Mouse (Mus musculus) naive thymus-derived CD4-positive, alpha-beta T cell, adult 2 months (primary cell): ENCODE measurements at regions not wholly inside any gene's neighbourhood (a gene's known extent, or its start where the extent isn't known, plus 50 kb on each side); places are given as distances from the start of the nearest gene placed in this dataset.
"Not testable (repeated sequence)": the region's sequence is repeated elsewhere in the genome, so short reads cannot be mapped to it uniquely, and the experiment has no call there.

ENCODE experiments used
- DNase-seq: peaks from one replicate; pipeline ENCODE4 v3.0.0-alpha.2; 2011; ENCODE audit warnings: low read depth

DNA sequence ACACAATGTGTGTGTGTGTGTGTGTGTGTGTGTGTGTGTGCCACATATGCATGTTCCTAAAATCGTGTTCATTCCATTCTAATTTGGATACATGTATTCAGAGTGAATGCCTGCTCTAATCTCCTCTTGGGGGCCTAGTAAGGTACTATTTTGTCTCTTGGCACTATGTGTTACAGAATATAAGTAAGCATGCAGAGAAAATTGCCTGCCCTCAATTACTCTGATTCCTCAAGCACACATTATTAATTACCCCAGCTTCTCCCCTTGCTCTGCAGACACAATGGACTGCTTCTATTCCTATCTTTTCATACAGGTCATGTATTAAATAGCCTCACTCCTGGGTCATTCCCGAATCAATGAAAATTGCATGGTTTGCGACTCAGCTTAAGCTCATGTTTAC lies 406.3 kb downstream of the Trib2 start:
- DNase-seq = no peak

DNA sequence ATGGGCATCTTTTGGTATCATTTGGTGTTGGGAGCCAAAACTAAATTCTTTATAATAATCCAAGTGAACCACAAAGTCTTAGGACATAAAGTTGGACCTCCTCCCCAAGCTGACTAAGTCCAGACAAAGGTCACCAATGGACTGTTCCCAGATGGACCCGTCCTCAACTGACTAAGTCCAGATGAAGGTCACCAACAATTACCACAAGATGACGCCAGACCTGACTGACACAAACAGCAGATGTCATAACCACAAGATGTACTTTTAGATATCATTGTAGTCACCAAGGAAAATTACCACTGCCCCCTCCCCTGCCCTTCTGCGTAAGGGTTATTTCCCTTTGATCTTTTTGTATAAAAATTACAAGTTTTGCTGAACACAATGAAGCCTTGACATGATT lies 409.1 kb downstream of the Trib2 start:
- DNase-seq = not testable (repeated sequence)

DNA sequence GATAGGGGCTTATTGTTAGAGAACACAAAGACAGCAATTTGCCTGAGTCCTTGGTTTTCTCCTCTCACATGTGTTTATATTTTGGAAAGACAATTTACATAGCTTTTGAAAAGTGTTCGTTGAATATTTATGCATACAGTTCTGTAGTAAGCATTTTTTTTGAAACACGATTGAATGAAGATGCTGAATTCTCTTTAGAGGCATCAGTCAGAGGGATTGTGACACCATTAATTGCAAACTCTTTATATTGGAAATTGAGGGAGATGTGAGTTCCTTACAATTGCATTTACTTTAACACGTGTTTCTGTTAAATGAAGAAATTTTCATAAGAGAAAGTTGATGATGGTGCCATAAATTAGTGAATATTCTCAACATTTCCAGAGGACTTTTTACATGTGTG lies 424.1 kb downstream of the Trib2 start:
- no peak for DNase-seq

DNA sequence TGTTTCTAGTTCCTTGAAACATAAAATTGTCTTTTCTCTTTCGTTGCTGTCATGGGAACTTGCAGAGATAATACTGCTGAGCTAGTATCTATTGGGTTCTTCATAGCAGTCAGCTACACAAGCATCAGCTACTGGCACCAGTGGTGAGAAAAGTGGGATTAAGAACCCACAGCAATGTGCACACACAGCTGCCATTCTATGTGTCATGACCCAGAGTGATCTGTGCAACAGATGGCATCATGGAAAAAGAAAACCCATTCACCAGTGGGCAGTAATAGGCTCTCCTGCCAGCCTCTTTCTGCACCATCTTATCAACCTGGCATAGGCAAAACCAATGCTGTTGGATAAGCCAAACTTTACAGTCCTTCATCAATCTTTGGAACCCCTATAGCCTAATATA lies 428.1 kb downstream of the Trib2 start:
- DNase-seq = no peak

DNA sequence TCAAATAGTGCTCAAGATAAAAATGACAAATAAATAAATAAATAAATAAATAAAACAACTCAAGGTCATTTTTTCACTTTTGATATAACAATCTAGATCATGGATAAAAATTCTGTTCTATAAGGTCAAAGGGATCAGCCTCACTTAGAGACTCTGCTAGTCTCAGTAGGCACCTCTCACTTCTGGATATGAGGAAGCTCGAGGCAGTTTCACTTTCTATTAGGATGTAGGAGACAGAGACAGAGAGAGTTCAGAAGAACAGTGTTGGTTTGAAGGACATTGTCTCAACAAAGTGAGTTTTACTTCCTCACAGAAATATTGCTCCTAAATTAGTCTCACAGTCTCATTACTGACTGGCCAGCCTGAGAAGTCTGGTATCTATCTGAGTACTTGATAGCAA lies 458.9 kb downstream of the Trib2 start:
- no peak for DNase-seq

DNA sequence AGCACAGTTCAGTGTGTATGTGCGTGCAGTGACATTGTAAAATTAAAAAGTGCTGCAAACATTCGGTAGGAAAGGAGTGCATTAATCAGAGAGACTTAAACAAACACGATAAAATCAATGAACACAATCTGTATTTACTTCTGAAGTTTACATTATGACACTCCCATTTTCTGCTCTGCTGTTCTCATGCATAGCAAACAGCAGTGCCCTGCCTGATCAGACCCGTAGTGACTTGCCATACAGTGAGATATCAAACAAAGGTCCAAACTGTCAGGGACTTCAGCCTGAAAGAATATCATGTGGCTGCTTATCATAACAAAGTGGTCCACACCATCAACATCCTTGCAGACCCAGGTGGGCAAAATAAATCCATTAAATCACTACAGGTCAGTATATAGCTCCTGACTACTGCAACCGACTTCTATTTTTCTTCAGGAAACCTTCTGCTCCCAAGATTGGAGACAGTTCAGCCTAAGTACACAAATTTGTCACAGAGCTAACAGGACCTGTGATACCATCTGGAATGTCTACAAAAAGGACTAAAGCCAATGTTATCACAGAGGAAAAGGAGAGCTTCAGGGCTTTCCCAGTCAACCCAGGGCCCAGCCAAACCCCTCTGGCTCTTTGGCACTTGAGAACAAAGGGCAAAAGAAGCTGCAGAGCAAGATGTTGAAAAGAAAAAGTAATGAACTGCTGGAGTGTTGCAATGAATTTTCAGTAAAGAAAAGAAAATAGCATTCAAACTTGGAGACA lies 495.8 kb downstream of the Trib2 start:
- no peak for DNase-seq

DNA sequence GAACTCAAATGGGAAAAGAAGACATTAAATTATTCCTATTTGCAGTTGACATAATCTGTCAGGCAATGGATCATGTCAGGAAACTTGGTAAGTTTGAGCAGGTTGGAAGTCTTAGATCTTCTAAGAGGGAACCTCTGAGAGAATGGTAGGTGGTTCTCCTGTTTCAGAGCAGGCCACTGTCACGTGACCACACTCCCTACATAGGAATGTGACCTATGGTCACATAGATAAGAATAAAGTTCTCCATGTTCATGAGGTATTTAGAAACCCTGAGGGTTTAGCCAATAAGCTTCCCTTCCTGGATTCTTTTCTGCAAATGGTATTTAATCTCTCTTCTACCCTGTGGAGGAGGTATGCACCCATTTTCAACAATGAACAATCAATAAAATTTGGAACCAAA lies 497.1 kb downstream of the Trib2 start:
- DNase-seq = no peak

DNA sequence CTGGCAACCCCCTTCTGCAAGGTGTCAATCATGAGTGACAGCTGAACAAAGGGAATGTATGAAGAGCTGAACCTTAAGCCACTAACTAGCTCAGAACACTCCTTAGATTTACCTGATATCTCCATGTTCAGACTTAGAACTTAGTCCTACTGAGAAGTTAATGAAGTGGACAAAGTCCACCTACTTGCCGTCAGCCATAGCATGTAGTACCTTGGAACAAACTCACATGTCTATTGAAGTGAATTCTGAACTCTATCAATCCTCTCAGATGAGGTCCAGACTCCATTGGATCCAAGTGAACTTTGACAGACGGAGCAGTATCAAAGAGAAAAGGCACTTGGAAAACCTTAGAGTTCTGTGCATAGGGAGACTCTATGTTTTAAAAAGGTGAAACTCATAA lies 521.8 kb downstream of the Trib2 start:
- no peak for DNase-seq

DNA sequence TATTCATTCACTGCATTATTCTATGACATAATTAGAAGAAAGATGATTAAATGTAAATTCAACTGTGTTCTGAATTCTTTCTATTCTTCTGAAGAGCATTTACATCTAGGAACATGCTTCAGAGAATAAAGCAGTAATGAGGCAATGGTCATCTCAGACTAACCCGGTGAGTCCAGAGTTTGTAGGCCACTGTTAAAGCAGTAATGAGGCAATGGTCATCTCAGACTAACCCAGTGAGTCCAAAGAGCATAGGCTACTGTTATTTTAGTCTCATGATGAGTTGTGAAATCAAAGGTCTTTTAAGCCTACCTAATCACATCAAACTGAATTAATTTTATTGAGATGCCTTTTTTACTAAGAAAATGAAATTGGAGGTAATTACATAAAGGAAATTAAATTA lies 554.6 kb downstream of the Trib2 start:
- no peak for DNase-seq

DNA sequence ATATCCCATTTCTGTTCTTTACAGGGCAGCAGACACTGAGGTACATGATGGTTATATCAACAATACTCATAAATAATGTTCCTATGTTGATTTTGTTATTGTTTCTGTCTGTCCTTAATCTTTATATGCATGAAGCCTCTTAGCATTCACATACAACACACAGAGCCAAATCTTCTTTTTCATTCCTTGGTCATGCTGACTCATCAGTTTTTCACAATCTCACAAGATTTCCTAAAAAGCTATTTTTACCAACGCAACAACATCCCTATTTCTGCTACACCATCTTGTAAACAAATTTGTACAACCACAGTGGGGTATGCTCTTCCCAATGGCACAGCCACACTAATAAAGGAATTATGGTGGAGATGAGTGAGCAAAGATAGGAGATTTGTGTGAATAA lies 555.1 kb downstream of the Trib2 start:
- DNase-seq = no peak

DNA sequence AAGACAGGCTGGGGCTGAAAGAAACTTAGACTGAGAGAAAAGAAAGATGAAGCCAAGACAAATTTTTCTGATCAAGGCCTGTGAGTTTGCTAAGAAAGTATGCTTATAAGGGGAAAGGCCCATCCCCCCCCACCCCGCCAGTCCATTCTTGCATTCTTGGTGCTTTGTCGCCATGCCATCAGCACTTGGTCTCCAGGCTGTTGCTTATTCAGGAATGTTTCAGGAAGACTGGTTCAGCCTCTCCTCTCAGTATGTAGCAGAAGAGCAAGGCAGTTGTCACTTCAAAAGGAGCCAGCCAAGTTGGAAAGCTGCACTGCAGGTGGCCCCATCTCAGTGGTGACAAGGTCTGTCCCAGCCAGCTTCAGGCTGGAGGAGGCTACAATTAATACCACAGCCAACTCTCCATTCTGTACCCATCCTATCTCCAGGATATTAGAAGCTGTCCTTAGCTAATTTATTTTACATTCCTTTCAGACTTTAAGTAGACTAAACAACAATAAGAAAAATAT lies 555.8 kb downstream of the Trib2 start:
- DNase-seq = no peak

DNA sequence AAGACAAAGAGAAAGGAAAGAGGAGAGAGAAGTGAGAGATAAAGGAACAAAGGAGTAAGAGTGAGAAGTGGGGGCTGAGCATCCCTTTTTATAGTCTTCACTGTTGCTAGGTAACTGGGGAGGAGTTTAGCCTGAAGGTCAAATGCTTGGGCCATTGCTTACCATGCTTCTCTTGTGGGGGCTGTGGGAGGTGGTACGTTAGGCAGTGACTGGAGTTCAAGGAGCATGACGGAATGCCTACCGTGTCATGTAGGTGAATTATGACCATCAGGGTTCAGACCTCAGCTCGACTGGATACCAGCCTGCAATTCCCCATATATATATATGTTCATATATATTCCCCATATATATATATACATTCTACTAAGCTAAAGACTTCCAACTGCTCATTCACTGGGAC lies 571.8 kb downstream of the Trib2 start:
- no peak for DNase-seq

DNA sequence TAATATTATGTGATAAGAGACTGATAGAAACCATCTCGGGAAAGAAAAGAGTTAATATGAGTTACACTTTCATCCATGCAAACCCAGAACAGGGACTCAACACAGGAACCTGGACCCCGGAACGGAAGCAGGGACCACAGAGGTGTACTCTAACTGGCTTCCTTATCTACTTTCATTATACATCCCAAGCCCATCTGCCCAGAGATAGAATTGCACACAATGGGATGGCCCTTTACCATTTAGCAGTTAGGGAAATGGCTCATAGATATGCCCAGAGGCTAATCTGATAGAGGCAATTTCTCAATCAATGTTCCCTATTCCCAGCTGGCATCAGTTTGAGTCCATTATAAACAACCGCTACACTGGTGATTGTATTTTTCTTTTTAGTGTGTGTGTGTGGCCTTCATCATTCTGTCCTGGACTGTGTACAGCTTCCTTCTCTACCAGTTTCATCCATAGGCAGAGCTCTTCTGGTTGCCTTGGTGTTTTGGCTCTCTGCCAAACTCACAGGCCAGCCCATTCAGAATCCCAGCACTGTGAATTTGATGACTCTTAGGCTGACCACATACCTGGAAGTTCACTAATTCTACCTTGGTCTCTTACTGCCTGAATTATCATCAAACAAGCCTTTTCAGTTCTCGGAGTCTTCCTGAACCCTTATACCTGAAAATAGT lies 594.1 kb downstream of the Trib2 start:
- DNase-seq = no peak

DNA sequence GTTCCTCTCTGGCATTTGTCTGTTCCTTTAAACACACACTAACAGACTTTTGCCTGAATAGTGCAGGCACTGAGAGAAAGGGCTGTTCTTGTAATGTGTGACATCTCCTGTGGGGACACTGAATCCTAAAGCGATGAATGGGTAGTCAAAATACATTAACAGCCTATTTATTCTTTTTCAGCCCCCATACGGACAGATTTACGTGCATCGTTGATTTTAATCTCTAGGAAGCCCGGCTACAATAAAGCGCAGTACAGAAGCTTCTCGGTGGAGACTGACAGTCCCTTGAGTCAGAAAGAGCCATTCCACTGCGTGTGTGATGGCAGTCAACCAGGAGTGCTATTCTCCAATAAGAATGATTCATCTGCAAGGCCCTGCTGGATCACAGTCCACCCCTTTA lies 598.2 kb downstream of the Trib2 start:
- DNase-seq = no peak

DNA sequence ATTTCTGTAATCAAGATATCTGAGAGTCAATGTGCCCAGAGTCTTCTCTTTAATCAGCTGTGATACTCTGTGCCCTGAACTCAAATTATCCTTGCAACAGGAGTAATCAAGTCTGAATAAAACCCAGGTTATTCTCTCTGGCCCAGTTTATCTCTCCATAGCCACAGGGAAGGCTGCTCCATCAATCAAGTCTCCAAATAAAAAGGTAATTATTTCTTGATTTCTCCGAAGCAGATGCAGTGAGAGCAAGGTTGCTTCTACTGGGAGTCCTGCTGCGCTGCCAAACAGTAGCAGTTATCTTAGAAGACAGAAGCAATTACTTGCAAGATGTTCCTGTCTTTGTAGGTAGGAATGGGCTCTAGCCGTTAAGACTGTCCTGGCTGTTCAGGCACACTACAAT lies 600.5 kb downstream of the Trib2 start:
- no peak for DNase-seq

DNA sequence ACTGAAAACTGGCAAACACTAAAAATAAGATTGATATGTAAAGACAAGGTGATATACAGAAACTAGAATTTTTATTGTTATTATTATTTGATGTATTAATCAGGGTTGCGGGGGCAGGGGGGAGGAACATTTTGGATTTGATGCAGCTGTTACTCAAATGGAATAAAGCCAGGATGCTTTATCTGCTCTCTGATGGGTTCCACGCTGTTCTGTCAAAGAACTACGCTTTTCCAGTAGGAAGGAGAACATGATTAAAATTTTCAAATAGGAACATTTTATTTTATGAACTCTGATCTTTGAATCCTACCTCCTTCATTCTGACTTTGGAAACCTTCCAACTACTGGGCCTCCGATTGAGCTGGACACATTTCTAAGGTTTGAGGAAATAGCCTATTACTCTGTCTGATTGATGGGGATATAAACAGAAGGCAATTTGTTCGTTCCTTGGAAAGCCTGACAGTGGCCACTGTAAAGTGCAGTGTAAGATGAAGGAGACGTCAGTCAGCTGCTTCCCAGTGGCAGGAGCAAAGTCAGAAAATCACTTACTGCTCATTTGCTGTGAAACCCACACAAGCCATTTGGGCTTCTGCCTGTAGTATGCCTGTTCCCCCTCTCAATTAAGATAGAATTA lies 642.2 kb downstream of the Trib2 start:
- no peak for DNase-seq

DNA sequence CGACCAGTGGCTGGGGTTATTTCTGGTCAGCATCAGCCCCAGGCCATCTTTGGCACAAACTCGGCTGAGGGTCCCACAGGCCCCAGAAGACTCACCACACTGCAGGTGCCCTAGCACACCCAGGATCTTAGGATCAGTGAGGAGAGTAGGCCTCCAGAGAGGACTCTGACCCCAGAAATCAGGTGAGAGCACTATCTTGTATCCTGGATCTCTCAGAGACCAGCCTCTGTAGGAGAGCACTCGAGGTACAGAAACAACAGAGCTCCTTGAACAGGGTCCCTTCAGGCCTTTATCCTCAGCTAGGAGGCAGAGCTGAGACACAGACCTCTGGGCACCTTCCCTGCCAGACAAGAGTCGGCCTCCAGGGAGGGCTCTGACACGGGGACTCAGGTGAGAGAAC lies 654.1 kb downstream of the Trib2 start:
- DNase-seq = no peak

DNA sequence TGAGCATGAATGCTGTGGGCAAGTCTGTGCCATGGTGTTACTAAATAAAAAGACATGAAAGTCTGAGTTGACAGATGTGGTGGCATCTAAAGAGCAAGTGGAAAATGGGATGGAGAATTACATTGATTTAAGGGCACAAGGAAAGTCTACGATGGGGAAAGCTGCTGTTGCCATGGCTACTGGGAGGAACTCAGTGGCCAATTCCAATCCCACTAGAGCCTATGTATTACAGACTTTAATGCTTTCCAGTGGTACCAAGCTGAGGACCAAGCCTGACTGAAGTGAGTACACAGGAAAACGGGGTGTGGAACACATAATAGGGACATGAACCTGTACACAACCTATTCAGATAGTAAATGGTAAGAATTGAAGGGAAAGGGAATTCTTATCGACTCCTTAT lies 654.9 kb downstream of the Trib2 start:
- no peak for DNase-seq

DNA sequence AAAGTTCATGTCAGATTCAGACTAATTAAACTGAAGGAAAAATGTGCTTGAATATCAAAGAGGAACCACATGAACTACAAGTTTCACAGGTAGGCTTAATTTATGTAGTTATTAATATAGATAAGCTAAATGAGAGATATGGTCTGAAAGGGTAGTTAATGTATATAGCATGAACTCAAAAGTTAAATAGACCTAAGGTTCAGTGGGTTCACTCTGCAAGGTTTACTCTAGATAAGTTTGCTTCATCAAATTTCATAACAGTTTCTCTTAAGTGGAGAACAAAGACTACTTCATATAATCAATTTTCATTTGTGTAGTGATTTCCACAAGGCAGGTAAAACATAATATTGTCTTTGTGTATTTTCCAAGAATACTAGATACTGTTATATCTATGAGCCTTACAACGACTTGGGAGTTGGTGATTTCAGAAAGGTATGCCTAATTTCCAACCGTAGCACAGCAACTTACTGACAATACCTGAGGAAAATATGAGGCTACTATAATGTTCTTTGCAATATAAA lies 656.2 kb downstream of the Trib2 start:
- DNase-seq = no peak

DNA sequence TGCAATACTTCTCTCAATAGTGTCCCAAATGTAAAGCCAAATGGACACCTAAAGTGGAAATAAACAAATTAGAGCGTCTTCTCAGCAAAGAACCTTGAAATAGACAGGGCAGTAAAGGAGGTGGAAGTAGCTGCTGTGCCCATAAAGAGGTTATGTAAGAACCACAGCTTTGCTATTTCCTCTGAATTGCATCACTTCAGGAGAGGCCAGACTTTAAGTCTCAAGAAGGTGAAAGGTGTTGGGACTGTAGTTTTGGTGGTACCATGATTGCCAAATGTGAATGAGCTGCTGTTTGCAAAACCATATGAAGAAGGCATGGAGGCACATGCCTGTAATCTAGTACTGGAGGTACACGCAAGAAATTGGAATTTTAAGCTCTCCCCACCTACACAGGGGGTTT lies 670.3 kb downstream of the Trib2 start:
- no peak for DNase-seq

DNA sequence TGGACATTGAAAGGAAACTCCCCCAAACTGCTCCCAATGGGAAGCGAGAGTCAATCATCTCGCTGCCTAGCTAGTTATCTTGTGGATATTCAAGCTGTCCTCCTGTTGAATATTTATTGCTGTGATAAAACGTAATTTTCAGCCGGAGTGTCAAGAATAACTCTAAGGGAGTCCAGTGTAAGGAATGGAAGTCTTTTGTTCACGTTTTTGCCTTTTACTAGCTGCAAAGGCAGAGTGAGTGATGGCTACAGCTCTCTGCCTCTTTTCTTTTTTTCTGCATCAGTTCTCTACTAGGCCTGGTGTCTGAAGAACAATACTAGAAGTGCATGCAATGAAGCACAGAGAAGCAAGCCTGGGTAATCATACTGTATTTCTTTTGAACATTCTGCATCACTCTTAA lies 679.7 kb downstream of the Trib2 start:
- DNase-seq = no peak

DNA sequence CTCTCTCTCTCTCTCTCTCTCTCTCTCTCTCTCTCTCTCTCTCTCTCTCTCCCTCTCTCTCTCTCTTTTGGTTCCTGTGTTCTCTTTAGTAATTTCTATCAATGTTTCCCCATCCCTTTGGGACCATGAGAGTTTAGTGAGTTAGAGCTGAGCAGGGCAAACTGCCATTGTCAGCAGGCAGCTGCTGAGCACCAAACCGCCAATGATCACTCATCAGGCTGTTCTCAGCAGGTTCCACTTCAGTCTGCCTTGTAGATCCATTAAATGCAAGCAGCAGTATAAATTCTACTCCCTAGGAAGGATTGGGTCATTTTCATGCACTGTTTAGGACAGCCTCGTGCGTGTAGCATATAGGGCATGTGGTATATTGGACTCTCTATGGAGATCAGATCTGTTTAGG lies 692.5 kb downstream of the Trib2 start:
- DNase-seq = no peak

DNA sequence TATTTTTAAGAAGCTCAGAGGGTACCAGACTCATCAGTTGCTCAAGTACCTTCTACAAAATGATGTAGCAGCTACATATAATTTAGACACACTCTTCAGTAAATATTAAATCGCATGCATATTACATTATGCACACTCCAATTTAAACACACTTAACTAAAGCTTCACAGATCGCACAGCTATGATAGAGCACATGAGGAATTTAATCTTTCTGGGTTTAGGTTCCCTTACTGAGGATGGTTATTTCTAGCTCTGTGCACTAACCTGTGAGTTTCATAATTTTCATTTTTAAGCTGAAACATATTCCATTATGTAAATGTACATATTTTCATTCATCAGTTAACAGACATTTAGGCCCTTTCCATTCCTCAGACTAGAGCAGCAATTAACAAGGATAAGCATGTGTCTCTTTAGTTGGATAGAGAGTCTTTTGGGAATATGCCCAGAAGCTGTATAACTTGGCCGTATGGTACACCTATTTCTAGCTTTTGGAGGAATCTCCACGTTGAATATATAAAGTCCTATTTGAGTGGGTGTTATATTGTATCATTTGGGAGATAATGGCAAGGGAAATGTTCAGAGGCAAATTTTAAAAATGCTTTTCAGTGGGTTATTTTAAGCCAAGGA lies 694.0 kb downstream of the Trib2 start:
- no peak for DNase-seq
